Mouse (Mus musculus) G1E (cell line): Measurements from ENCODE around the gene Ddx18. TPM values are rescaled to one million over a fixed set of nuclear protein-coding genes. Genes with fewer than 3 reads are reported as not detected.

Experiments used
- ATAC-seq: 2 replicates; pipeline ENCODE4 v1.8.0; 2016; ENCODE audit warnings: mild to moderate bottlenecking; ENCODE audit not compliant: insufficient number of reproducible peaks, poor library complexity, low FRiP score, severe bottlenecking; ENCODE audit errors: extremely low read depth
- DNase-seq: peaks from one replicate; pipeline ENCODE4 v3.0.0; 2012; ENCODE audit warnings: low spot score
- H3K27me3 ChIP-seq: 2 replicates; pipeline ENCODE4 v1.6.1; 2012; ENCODE audit warnings: mild to moderate bottlenecking, low read length, inconsistent platforms; ENCODE audit not compliant: insufficient read depth
- H3K36me3 ChIP-seq: replicated peaks from 2 replicates; pipeline ENCODE3; 2012; ENCODE audit warnings: mild to moderate bottlenecking, inconsistent platforms
- H3K4me1 ChIP-seq: 2 replicates; pipeline ENCODE4 v1.6.1; 2012; ENCODE audit warnings: low read depth, low read length, inconsistent platforms, mixed read lengths; ENCODE audit not compliant: insufficient read depth
- H3K4me3 ChIP-seq: 2 replicates; pipeline ENCODE4 v1.5.1; 2012; ENCODE audit warnings: low read depth, mild to moderate bottlenecking, inconsistent platforms, low read length, moderate library complexity, mixed read lengths
- H3K9me3 ChIP-seq: replicated peaks from 2 replicates; pipeline ENCODE4 v1.6.1; 2012; ENCODE audit warnings: inconsistent platforms
- CTCF ChIP-seq: IDR thresholded peaks from 2 replicates; pipeline ENCODE4 v1.5.1; 2012; ENCODE audit warnings: low read depth, low read length, inconsistent platforms, mixed read lengths
- GATA1 ChIP-seq: IDR thresholded peaks from 2 replicates; pipeline ENCODE4 v1.6.1; 2012; ENCODE audit warnings: borderline replicate concordance, low read length, inconsistent platforms, mixed read lengths
- GATA2 ChIP-seq: IDR thresholded peaks from 2 replicates; pipeline ENCODE4 v1.6.1; 2012; ENCODE audit warnings: low read depth, low read length, inconsistent platforms, borderline replicate concordance
- POLR2AphosphoS5 ChIP-seq: IDR thresholded peaks from 2 replicates; pipeline ENCODE4 v1.6.1; 2012; ENCODE audit warnings: low read depth, low read length, inconsistent platforms; ENCODE audit not compliant: insufficient replicate concordance
- TAL1 ChIP-seq: conservative IDR thresholded peaks from 2 replicates; pipeline ENCODE4 v1.6.1; 2012; ENCODE audit warnings: low read depth, low read length, inconsistent platforms, mixed read lengths
- polyA plus RNA-seq: library from polyadenylated mRNA; stranded (reverse); fragments of >175 nt; gene quantifications from 2 replicates; pipeline ENCODE4 v1.2.3, GENCODE M21; 2012
- total RNA-seq, 2 experiments: library from RNA; stranded (forward) in 1 of 2; stranded (reverse) in 1 of 2; fragments of 200-1000 nt in 1 of 2; fragments of >200 nt in 1 of 2; fragmentation: Nextera tagmentation in 1 of 2; gene quantifications; 2 replicates each; pipeline ENCODE4 v1.2.3; 2014 to 2017

Gene Ddx18
- total and polyA plus RNA-seq, 3 experiments: 21.6 to 296 (median 109) TPM

DNA sequence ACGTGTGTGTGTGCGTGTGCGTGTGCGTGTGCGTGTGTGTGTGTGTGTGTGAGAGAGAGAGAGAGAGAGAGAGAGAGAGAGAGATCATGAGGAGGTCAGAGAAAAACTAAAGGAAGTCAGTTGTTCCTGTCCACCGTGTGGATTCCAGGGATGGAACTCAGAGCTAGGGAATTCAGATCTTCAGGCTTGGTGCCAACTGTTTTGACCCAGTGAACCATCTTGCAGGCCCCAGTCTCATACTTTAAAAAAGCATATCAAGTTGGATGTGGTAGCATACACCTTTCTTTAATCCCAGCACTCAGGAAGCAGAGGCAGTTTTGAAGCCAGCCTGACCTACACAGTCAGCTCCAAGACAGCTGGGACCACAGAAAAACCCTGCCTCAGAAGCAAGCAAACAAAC is 38.5 kb downstream of the Ddx18 start:
- no peak for DNase-seq
- Histone ChIP-seq H3K36me3 (no peaks in the 10 kb centered on the region), H3K4me3 (no peak overlapping the region), H3K9me3 (peaks cover 4% of the 10 kb centered on the region), H3K4me1 (no peaks in the 10 kb centered on the region; the same call in 1 of the 2 replicates), H3K27me3 (peaks cover 8% of the 10 kb centered on the region; the same call in 1 of the 2 replicates)
- no peak for TF ChIP-seq GATA1
- no peak for TF ChIP-seq GATA2
- no peak for TF ChIP-seq TAL1
- TF ChIP-seq POLR2AphosphoS5: no peak
- no peak for TF ChIP-seq CTCF
- ATAC-seq: no peak

- no peak within 1 kb of the TSS for H3K4me3 ChIP-seq
- H3K27me3 ChIP-seq: peaks cover 8% of the 10 kb centered on the region; the same call in 1 of the 2 replicates
- no peaks in the 10 kb centered on the region for H3K36me3 ChIP-seq
- H3K4me1 ChIP-seq: no peaks in the 10 kb centered on the region; the same call in 1 of the 2 replicates
- DNase-seq: no peak
- TF ChIP-seq GATA2 (no peak), CTCF (no peak), TAL1 (no peak), POLR2AphosphoS5 (no peak), GATA1 (no peak)
- ATAC-seq: no peak
- peaks cover 4% of the 10 kb centered on the region for H3K9me3 ChIP-seq
Observed at GRCm38 (mm10) chr1:121528399-121528720, 39.4 kb downstream of the Ddx18 start, which contains the start of gene Htr5b. Gene Htr5b, minus strand, starts transcription at chr1:121528465.

GRCm38 (mm10) chr1:121527600-121528398 is 40.0 kb downstream of the Ddx18 start:
- H3K27me3 ChIP-seq: peaks cover 8% of the 10 kb centered on the region; the same call in 1 of the 2 replicates
- no peak overlapping the region for H3K4me3 ChIP-seq
- no peak for TF ChIP-seq CTCF
- no peak for TF ChIP-seq TAL1
- TF ChIP-seq GATA2: no peak
- no peak for TF ChIP-seq POLR2AphosphoS5
- no peak for TF ChIP-seq GATA1
- H3K4me1 ChIP-seq: no peaks in the 10 kb centered on the region; the same call in 1 of the 2 replicates
- no peak for DNase-seq
- H3K36me3 ChIP-seq: no peaks in the 10 kb centered on the region
- no peak for ATAC-seq
- H3K9me3 ChIP-seq: peaks cover 4% of the 10 kb centered on the region

DNA sequence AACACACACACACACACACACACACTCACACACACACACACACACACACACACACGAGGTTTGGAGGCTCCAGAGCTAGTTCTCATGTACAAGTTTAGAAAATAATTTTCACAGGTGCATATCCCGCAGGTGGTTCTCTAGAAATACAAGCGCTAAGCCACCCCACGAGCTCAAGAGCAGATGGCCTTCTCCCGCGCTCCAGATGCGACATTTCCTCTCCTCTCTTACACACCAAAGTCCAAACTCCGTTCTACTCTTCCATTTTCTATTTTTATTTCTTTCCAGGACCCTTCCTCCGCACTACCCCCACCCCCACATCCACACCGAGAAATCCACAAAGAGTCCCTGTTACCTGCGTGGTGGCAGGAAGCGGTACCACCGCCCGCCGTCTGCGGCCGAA is 40.7 kb downstream of the Ddx18 start:
- ATAC-seq (no peak), DNase-seq (no peak)
- Histone ChIP-seq H3K4me3 (no peak overlapping the region), H3K36me3 (no peaks in the 10 kb centered on the region), H3K4me1 (no peaks in the 10 kb centered on the region; the same call in 1 of the 2 replicates), H3K27me3 (peaks cover 8% of the 10 kb centered on the region; the same call in 1 of the 2 replicates), H3K9me3 (peaks cover 4% of the 10 kb centered on the region)
- no peak for TF ChIP-seq TAL1
- no peak for TF ChIP-seq GATA1
- TF ChIP-seq POLR2AphosphoS5: no peak
- TF ChIP-seq CTCF: no peak
- no peak for TF ChIP-seq GATA2

DNA sequence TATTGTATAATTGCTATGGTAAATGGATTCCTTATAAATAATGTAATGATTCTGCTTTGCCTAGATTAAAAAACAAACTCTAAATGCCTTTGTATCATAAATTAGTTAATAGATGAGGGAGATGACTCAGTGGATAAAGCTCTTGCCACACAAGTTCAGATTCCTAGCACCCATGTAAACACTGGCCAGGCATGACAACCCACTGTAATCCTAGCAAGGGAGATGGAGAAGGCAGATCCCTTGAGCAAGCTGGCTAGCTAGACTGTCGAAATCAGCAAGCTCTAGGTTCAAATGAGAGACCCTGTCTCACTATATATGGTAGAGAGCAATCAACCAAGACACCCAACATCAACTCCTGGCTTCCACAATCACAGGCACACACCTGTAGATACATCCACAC is 49.2 kb downstream of the Ddx18 start:
- TF ChIP-seq TAL1 (no peak), GATA2 (no peak), GATA1 (no peak)
- Histone ChIP-seq H3K36me3 (no peaks in the 10 kb centered on the region), H3K27me3 (no peaks in the 10 kb centered on the region; the same call in 1 of the 2 replicates), H3K4me3 (no peak overlapping the region), H3K4me1 (no peaks in the 10 kb centered on the region), H3K9me3 (no peaks in the 10 kb centered on the region)
- ATAC-seq: no peak
- no peak for DNase-seq

GRCm38 (mm10) chr1:121511966-121512365 is 55.8 kb downstream of the Ddx18 start:
- Histone ChIP-seq H3K27me3 (no peaks in the 10 kb centered on the region), H3K9me3 (no peaks in the 10 kb centered on the region), H3K4me3 (no peak overlapping the region), H3K36me3 (peaks cover 3% of the 10 kb centered on the region), H3K4me1 (no peaks in the 10 kb centered on the region)
- TF ChIP-seq GATA2: no peak
- TF ChIP-seq CTCF: no peak
- TF ChIP-seq POLR2AphosphoS5: no peak
- TF ChIP-seq TAL1: no peak
- no peak for TF ChIP-seq GATA1
- ATAC-seq (no peak), DNase-seq (no peak)

DNA sequence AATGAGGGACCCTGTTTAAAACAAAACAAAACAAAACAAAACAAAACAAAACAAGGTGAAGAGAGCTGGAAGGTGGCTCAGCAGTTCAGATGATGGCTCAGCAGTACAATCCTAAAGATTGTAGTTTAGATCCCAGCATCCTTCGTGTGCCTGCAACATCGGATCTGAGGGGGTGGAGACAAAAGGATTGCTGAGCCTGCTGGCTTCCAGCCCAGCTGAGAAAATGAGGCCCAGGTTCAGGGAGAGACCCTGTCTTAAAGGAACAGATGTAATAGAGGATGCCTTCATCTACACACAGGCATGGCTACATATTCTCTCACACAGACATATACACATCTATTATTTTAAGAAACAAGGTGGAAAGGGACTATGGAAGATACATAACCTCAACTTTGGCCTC is 56.6 kb downstream of the Ddx18 start:
- TF ChIP-seq GATA1: no peak
- TF ChIP-seq GATA2: no peak
- TF ChIP-seq CTCF: no peak
- TF ChIP-seq TAL1: no peak
- no peak for TF ChIP-seq POLR2AphosphoS5

More for the DNA sequence above, 56.6 kb downstream of the Ddx18 start:
- ATAC-seq (no peak), DNase-seq (no peak)
- Histone ChIP-seq H3K9me3 (no peaks in the 10 kb centered on the region), H3K27me3 (no peaks in the 10 kb centered on the region), H3K4me3 (no peak overlapping the region), H3K4me1 (no peaks in the 10 kb centered on the region), H3K36me3 (peaks cover 5% of the 10 kb centered on the region)
